Mouse (Mus musculus): ENCODE data around the gene Mt3.

DNA sequence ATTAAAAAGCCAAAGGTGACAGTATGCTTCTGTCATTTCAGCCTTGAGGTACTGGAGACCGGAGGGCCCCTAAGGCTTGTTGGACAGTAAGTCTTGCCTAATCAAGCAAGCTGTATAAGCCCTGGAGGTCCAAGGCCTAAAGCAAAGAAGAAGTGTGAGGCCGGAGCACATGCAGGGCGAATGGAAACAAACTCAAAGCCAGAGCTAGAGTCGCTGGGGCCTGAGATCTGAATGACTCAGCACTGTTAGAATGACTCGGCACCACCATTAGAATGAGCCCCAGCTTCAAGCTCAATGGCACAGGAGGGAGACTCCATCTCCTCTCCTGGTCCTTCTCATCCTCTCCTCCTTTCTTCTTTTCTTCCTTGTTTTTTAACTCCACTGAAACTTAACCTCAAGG, 1.5 kb upstream of the Mt3 start:
- no peak for TF ChIP-seq CTCF (IDR thresholded peaks at IDR 0.05; ENCODE audit: insufficient read depth, low read length)
- TF ChIP-seq POLR2A (IDR thresholded peaks at IDR 0.05; ENCODE audit: borderline replicate concordance, extremely low read depth, low read depth, low read length), result no peak

Measured in lung, adult 2 months (tissue).